Mouse (Mus musculus): ENCODE data around the gene Phactr1.

GRCm38 (mm10) chr13:42821426-42822106 lies 141.1 kb downstream of the Phactr1 start:
- TF ChIP-seq CTCF (IDR thresholded peaks at IDR 0.05; ENCODE audit: control insufficient read depth, insufficient read depth, low read length) (no peak), POLR2A (IDR thresholded peaks at IDR 0.05; ENCODE audit: borderline replicate concordance, control insufficient read depth, low read depth, low read length) (no peak)

All from bone marrow, adult 2 months (tissue).